Mouse (Mus musculus) bone marrow, adult 2 months (tissue): ENCODE data around the gene Ldb2. TPM values are rescaled to one million over a fixed set of nuclear protein-coding genes. Genes with fewer than 3 reads are reported as not detected.

Experiments
- H3K27ac ChIP-seq: fragments of 200-500 bp; 2 replicates; pipeline ENCODE4 v1.5.1; 2012; ENCODE audit warnings: low read depth, mild to moderate bottlenecking, control low read depth, inconsistent platforms, low read length; ENCODE audit not compliant: control insufficient read depth, poor library complexity, insufficient read depth
- H3K4me1 ChIP-seq: fragments of 200-500 bp; 2 replicates; pipeline ENCODE4 v1.6.1; 2011; ENCODE audit warnings: low read length; ENCODE audit not compliant: control insufficient read depth, insufficient read depth
- H3K4me3 ChIP-seq: fragments of 200-500 bp; replicated peaks from 2 replicates; pipeline ENCODE3; 2011; ENCODE audit warnings: mild to moderate bottlenecking, low read depth, low read length, control low read depth; ENCODE audit not compliant: control insufficient read depth
- CTCF ChIP-seq: fragments of 200-500 bp; IDR thresholded peaks from 2 replicates; pipeline ENCODE4 v1.5.1; 2011; ENCODE audit warnings: low read length, control low read depth; ENCODE audit not compliant: control insufficient read depth, insufficient read depth
- POLR2A ChIP-seq: fragments of 200-500 bp; IDR thresholded peaks from 2 replicates; pipeline ENCODE4 v1.6.1; 2011; ENCODE audit warnings: low read depth, mild to moderate bottlenecking, control low read depth, low read length, borderline replicate concordance; ENCODE audit not compliant: control insufficient read depth
- WGBS: fragments of 180-500 bp; shearing (Covaris S2); methylation state at CpG from one replicate; pipeline ENCODE4 v1.1.7; 2018; 5-methylcytosine and 5-hydroxymethylcytosine counted together
- polyA plus RNA-seq: library from polyadenylated mRNA; stranded (reverse); fragments of >200 nt; gene quantifications from 2 replicates; pipeline ENCODE4 v1.2.4, GENCODE M21; 2011; ENCODE audit warnings: low replicate concordance; ENCODE audit not compliant: missing spikeins, insufficient read depth, insufficient read length

Gene Ldb2
- 3.0 and 5.1 TPM in 2 replicates for polyA plus RNA-seq

- Histone ChIP-seq H3K27ac (no peak within 1 kb of the TSS), H3K4me1 (no peaks in the 10 kb centered on the region), H3K4me3 (no peak within 1 kb of the TSS)
- TF ChIP-seq POLR2A (no peak), CTCF (no peak)
- WGBS: 7% methylated on average over 17 of the region's 19 CpGs
These were observed at the start of gene Ldb2 for GRCm38 (mm10) chr5:44799053-44799860. Gene Ldb2, minus strand, starts transcription at chr5:44799680.

GRCm38 (mm10) chr5:44831287-44831686 is 31.8 kb upstream of the Ldb2 start:
- TF ChIP-seq POLR2A: no peak
- TF ChIP-seq CTCF: peak; percentile 53
- Histone ChIP-seq H3K4me1 (no peaks in the 10 kb centered on the region), H3K4me3 (no peak overlapping the region), H3K27ac (no peak overlapping the region)
- 53% methylated on average over 5 of the region's 5 CpGs for WGBS

- 74% methylated on average over 1 of the region's 1 CpGs for WGBS
- Histone ChIP-seq H3K4me3 (no peak overlapping the region), H3K4me1 (no peaks in the 10 kb centered on the region), H3K27ac (no peak overlapping the region)
- TF ChIP-seq POLR2A (no peak), CTCF (no peak)
These were observed 16.0 kb upstream of the Ldb2 start for GRCm38 (mm10) chr5:44815506-44815905.

GRCm38 (mm10) chr5:44805960-44806359 is 6.5 kb upstream of the Ldb2 start:
- H3K4me3 ChIP-seq: no peak overlapping the region
- TF ChIP-seq CTCF: no peak
- no peak for TF ChIP-seq POLR2A
- WGBS: 75% methylated on average over 2 of the region's 2 CpGs
- H3K27ac ChIP-seq: no peak overlapping the region
- no peaks in the 10 kb centered on the region for H3K4me1 ChIP-seq

DNA sequence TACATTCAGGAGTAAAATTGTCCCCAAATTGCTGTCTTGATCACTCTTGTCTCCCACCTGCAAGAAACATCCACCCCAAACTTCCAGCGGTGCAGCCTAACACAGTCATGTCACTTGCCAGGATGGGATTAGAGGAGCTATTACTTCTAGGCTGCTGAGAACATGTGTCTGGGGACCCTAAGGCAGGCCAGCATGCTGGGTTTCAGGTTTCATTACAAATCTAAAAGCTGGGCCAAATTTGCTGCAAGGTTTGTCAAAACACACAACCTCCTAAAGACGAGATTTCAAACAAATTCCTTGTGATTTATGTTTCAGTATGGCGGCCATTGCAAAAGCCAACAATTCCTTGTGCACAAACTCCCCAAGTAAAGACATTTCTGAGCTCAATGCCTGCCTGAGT is 1.6 kb upstream of the Ldb2 start:
- TF ChIP-seq POLR2A: no peak
- TF ChIP-seq CTCF: no peak
- WGBS: 64% methylated on average over 3 of the region's 3 CpGs

GRCm38 (mm10) chr5:44799861-44800260 is 381 bp upstream of the Ldb2 start:
- Histone ChIP-seq H3K4me3 (no peak overlapping the region), H3K27ac (no peak overlapping the region), H3K4me1 (no peaks in the 10 kb centered on the region)
- WGBS: 49% methylated on average over 2 of the region's 2 CpGs
- TF ChIP-seq POLR2A (no peak), CTCF (no peak)

More for the DNA sequence above, 1.6 kb upstream of the Ldb2 start:
- H3K27ac ChIP-seq: no peak overlapping the region
- H3K4me3 ChIP-seq: no peak overlapping the region
- H3K4me1 ChIP-seq: no peaks in the 10 kb centered on the region

GRCm38 (mm10) chr5:44798493-44798892 is 987 bp downstream of the Ldb2 start:
- Histone ChIP-seq H3K4me1 (no peaks in the 10 kb centered on the region), H3K27ac (no peak overlapping the region), H3K4me3 (no peak overlapping the region)
- TF ChIP-seq POLR2A (no peak), CTCF (no peak)
- 30% methylated on average over 3 of the region's 3 CpGs for WGBS

DNA sequence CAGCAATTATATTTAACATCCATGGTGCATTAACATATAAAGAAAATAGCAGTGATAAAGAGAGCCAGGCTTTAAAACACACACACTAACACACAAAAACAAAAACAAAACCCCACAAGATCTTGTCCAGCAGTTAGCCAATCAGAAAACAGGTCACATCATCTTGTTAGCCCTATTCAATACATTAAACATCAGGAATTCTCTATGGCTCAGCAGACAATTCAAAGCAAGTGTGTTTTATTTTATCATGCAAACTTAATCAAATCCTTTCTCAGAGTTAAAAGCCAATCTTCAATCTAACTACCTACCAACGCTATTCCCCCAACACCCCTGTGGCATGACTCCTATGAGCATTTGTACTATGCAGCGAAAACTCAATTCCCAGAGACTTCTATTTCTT is 1.4 kb downstream of the Ldb2 start:
- 63% methylated on average over 2 of the region's 2 CpGs for WGBS
- TF ChIP-seq CTCF (no peak), POLR2A (no peak)
- H3K4me1 ChIP-seq: no peaks in the 10 kb centered on the region
- no peak overlapping the region for H3K4me3 ChIP-seq
- no peak overlapping the region for H3K27ac ChIP-seq

- H3K27ac ChIP-seq: no peak overlapping the region
- H3K4me1 ChIP-seq: no peaks in the 10 kb centered on the region
- no peak for TF ChIP-seq CTCF
- no peak for TF ChIP-seq POLR2A
- 80% methylated on average over 3 of the region's 3 CpGs for WGBS
- H3K4me3 ChIP-seq: no peak overlapping the region
These were observed 14.9 kb downstream of the Ldb2 start for GRCm38 (mm10) chr5:44784591-44784990.
